Mouse (Mus musculus) CH12.LX (cell line): ENCODE measurements around the gene Hpse.

Experiments
- EP300 ChIP-seq: IDR thresholded peaks from 2 replicates; pipeline ENCODE4 v1.6.1; 2011; ENCODE audit warnings: low read length, improper control_type of control experiment
- HCFC1 ChIP-seq: IDR thresholded peaks from 2 replicates; pipeline ENCODE4 v1.6.1; 2012; ENCODE audit warnings: low read depth, mild to moderate bottlenecking, inconsistent platforms, low read length, improper control_type of control experiment
- POLR2A ChIP-seq: IDR thresholded peaks from 2 replicates; pipeline ENCODE4 v1.6.1; 2011; ENCODE audit warnings: low read depth, mild to moderate bottlenecking, improper control_type of control experiment, low read length
- USF1 ChIP-seq: IDR thresholded peaks from 2 replicates; pipeline ENCODE4 v1.6.1; 2014; ENCODE audit warnings: low read depth, mild to moderate bottlenecking, inconsistent platforms, low read length, improper control_type of control experiment

GRCm38 (mm10) chr5:100728757-100729156 is 9.2 kb upstream of the Hpse start:
- TF ChIP-seq HCFC1 (no peak), POLR2A (no peak), USF1 (no peak), EP300 (no peak)
